Mouse (Mus musculus) hindbrain, embryonic 15.5 days (tissue): ENCODE data around the gene Map6d1. TPM values are rescaled to one million over a fixed set of nuclear protein-coding genes. Genes with fewer than 3 reads are reported as not detected.

Experiments used
- polyA plus RNA-seq: library from polyadenylated mRNA; unstranded; fragments of >200 nt; fragmentation: Nextera tagmentation; extraction: Ambion mirVana; gene quantifications from 2 replicates; pipeline ENCODE4 v1.2.1, GENCODE M21; 2015

The Map6d1 gene
- polyA plus RNA-seq, 1 experiment from 2014 or later = 7.0 TPM

Other genes with a start within 250 kb of the Map6d1 start
- gene Klhl24, start 143.8 kb downstream of the Map6d1 start, polyA plus RNA-seq = 41.5 and 41.8 TPM in 2 replicates
- gene Yeats2, start 100.3 kb downstream of the Map6d1 start, polyA plus RNA-seq = 22.6 and 24.0 TPM in 2 replicates
- 68.3 and 75.2 TPM in 2 replicates for gene Parl, start 61.0 kb upstream of the Map6d1 start, polyA plus RNA-seq
- not detected in 2 replicates for gene Cyp2ab1, start 84.0 kb upstream of the Map6d1 start, polyA plus RNA-seq
- gene Abcc5, start 185.0 kb upstream of the Map6d1 start, polyA plus RNA-seq = 137 and 143 TPM in 2 replicates